Mouse (Mus musculus): ENCODE results near the gene Nploc4. TPM values are rescaled to one million over a fixed set of nuclear protein-coding genes. Genes with fewer than 3 reads are reported as not detected.
"Not testable (repeated sequence)": the region's sequence is repeated elsewhere in the genome, so short reads cannot be mapped to it uniquely, and the experiment has no call there.

Nploc4 gene
- total and polyA plus RNA-seq, 2 experiments from 2014 or later, result 20.5 to 59.0 TPM

GRCm38 (mm10) chr11:120354304-120355276, 82.9 kb downstream of the Nploc4 start:
- DNase-seq (ENCODE audit: low spot score) (peak; percentile 4), ATAC-seq (ENCODE audit: insufficient read depth, low read depth) (no peak)
- Histone ChIP-seq H3K9me3 (replicated peaks; ENCODE audit: control insufficient read depth, low read length) (no peaks in the 10 kb centered on the region), H3K9ac (replicated peaks; ENCODE audit: low read depth, low read length) (no peak overlapping the region), H3K27me3 (ENCODE audit: control insufficient read depth, insufficient read depth, low read length) (no peaks in the 10 kb centered on the region), H3K4me3 (ENCODE audit: low read depth, low read length) (no peak overlapping the region), H3K4me2 (ENCODE audit: low read depth, low read length) (no peak overlapping the region), H3K4me1 (ENCODE audit: control insufficient read depth, insufficient read depth) (peaks cover 44% of the 10 kb centered on the region), H3K27ac (ENCODE audit: low read depth) (peak overlapping the region; percentile 36; the same call in 1 of the 2 replicates), H3K36me3 (replicated peaks; ENCODE audit: control insufficient read depth, insufficient read depth, low read length) (no peaks in the 10 kb centered on the region)
- WGBS, result 75% methylated on average over 17 of the region's 17 CpGs
- TF ChIP-seq CTCF (IDR thresholded peaks at IDR 0.05; ENCODE audit: low read depth), result no peak

- Histone ChIP-seq H3K9me3 (replicated peaks; ENCODE audit: control insufficient read depth, low read length) (no peaks in the 10 kb centered on the region), H3K4me2 (ENCODE audit: low read depth, low read length) (peak overlapping the region; percentile 45), H3K27ac (ENCODE audit: low read depth) (peak overlapping the region; percentile 99), H3K36me3 (replicated peaks; ENCODE audit: control insufficient read depth, insufficient read depth, low read length) (no peaks in the 10 kb centered on the region), H3K9ac (replicated peaks; ENCODE audit: low read depth, low read length) (peak overlapping the region; percentile 40), H3K4me1 (ENCODE audit: control insufficient read depth, insufficient read depth) (peaks cover 38% of the 10 kb centered on the region), H3K27me3 (ENCODE audit: control insufficient read depth, insufficient read depth, low read length) (no peaks in the 10 kb centered on the region), H3K4me3 (ENCODE audit: low read depth, low read length) (no peak overlapping the region)
- TF ChIP-seq EP300 (IDR thresholded peaks at IDR 0.05; ENCODE audit: low read depth), result no peak
- peak; percentile 77 for TF ChIP-seq CTCF (IDR thresholded peaks at IDR 0.05; ENCODE audit: low read depth)
- WGBS, result 15% methylated on average over 26 of the region's 26 CpGs
- DNase-seq (ENCODE audit: low spot score) (peak; percentile 80), ATAC-seq (ENCODE audit: insufficient read depth, low read depth) (peak; percentile 24)
Observed at GRCm38 (mm10) chr11:120353500-120354303, 83.8 kb downstream of the Nploc4 start.

GRCm38 (mm10) chr11:120352571-120353290, 84.8 kb downstream of the Nploc4 start:
- H3K36me3 ChIP-seq (replicated peaks; ENCODE audit: control insufficient read depth, insufficient read depth, low read length), result no peaks in the 10 kb centered on the region
- peak overlapping the region; percentile 99 for H3K27ac ChIP-seq (ENCODE audit: low read depth)
- H3K4me2 ChIP-seq (ENCODE audit: low read depth, low read length), result no peak overlapping the region
- ATAC-seq (ENCODE audit: insufficient read depth, low read depth), result no peak
- H3K27me3 ChIP-seq (ENCODE audit: control insufficient read depth, insufficient read depth, low read length), result no peaks in the 10 kb centered on the region
- 53% methylated on average over 13 of the region's 13 CpGs for WGBS
- no peak overlapping the region for H3K4me3 ChIP-seq (ENCODE audit: low read depth, low read length)
- DNase-seq (ENCODE audit: low spot score), result peak; percentile 57
- H3K9me3 ChIP-seq (replicated peaks; ENCODE audit: control insufficient read depth, low read length), result no peaks in the 10 kb centered on the region
- H3K9ac ChIP-seq (replicated peaks; ENCODE audit: low read depth, low read length), result peak overlapping the region; percentile 30; the same call in 1 of the 2 replicates
- peaks cover 30% of the 10 kb centered on the region for H3K4me1 ChIP-seq (ENCODE audit: control insufficient read depth, insufficient read depth)
- TF ChIP-seq CTCF (IDR thresholded peaks at IDR 0.05; ENCODE audit: low read depth) (peak; percentile 6; the same call in 1 of the 2 replicates), EP300 (IDR thresholded peaks at IDR 0.05; ENCODE audit: low read depth) (no peak)

GRCm38 (mm10) chr11:120352093-120352350, 85.5 kb downstream of the Nploc4 start:
- H3K9me3 ChIP-seq (replicated peaks; ENCODE audit: control insufficient read depth, low read length); H3K4me3 ChIP-seq (ENCODE audit: low read depth, low read length); H3K9ac ChIP-seq (replicated peaks; ENCODE audit: low read depth, low read length); ATAC-seq (ENCODE audit: insufficient read depth, low read depth); H3K4me2 ChIP-seq (ENCODE audit: low read depth, low read length); H3K36me3 ChIP-seq (replicated peaks; ENCODE audit: control insufficient read depth, insufficient read depth, low read length); H3K27me3 ChIP-seq (ENCODE audit: control insufficient read depth, insufficient read depth, low read length); DNase-seq (ENCODE audit: low spot score): not testable (repeated sequence)
- 92% methylated on average over 5 of the region's 5 CpGs for WGBS
- Histone ChIP-seq H3K4me1 (ENCODE audit: control insufficient read depth, insufficient read depth) (peaks cover 26% of the 10 kb centered on the region), H3K27ac (ENCODE audit: low read depth) (peak overlapping the region; percentile 99)
